Mouse (Mus musculus) megakaryocyte, embryonic 14.5 days (primary cell): ENCODE results near the gene Mblac1.

Experiments
- FLI1 ChIP-seq: IDR thresholded peaks from 2 replicates; pipeline ENCODE4 v1.6.1; 2012; ENCODE audit warnings: low read length, inconsistent platforms, mixed read lengths
- GATA1 ChIP-seq: IDR thresholded peaks from 3 replicates; pipeline ENCODE4 v1.6.1; 2012; ENCODE audit warnings: mixed read lengths, low read length, inconsistent platforms, borderline replicate concordance

GRCm38 (mm10) chr5:138207253-138207652 lies 13.1 kb downstream of the Mblac1 start:
- TF ChIP-seq GATA1 (no peak), FLI1 (no peak)
